Mouse (Mus musculus) frontal cortex, postnatal 25 days (tissue): ENCODE results near the gene Mup21.
"Not testable (repeated sequence)": the region's sequence is repeated elsewhere in the genome, so short reads cannot be mapped to it uniquely, and the experiment has no call there.

ENCODE experiments used
- DNase-seq, 2 experiments: peaks; one replicate each; pipeline ENCODE4 v3.0.0; 2022; ENCODE audit warnings: low spot score in 2 of 2

Gene Mup21

DNA sequence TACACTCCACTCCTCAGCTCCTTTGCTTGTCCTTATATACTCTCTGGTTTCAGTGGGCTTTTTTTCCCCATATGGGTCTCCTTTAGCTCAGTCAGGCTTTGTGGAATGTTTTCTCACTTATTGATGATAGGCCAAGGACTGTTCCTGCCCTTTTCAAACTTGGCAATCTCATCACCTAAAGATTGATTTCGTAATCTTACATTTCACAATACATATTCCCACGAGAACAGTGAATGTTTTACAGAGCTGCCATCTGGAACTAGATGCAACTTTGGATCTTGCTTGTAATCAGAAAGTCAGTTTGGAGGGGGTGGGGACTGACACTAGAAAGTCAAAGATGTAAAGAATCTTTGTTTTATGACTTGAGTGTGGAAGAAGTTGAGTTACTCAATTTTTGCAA, at the start of gene Mup21:
Gene Mup21 (minus strand): TSS at position 53 of the 400 bp plus-strand sequence.
- no peak for DNase-seq

DNA sequence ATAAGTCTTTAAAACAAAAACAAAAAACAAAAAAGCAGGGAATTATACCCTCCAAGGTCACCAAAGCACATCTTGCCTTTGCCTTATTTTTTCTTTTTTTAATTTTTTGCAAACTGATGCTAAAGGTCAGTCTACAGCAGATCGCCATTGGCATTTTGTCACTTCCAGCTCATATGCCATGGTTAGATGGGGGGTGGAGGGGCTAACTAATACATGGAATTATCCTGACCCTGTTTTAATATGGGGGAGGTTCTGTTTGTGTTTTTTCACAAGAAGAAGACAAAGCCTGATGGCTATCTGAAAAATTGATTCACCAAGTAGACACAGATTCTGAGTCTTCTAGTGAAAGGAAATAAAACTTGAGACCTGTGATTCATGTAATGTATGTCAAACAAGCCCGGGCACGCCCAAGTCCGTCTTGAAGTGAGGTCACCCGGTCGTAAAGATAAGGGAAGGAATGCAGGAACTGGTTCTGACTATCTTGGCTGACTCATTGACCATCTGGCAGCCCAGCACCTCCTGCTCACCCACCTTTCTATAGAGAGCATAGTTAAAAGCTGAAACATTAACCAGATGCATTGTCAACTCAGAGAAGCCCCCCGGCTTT, 49.4 kb upstream of the Mup21 start:
- no peak for DNase-seq

GRCm38 (mm10) chr4:62188778-62189177, 38.1 kb upstream of the Mup21 start:
- no peak for DNase-seq

DNA sequence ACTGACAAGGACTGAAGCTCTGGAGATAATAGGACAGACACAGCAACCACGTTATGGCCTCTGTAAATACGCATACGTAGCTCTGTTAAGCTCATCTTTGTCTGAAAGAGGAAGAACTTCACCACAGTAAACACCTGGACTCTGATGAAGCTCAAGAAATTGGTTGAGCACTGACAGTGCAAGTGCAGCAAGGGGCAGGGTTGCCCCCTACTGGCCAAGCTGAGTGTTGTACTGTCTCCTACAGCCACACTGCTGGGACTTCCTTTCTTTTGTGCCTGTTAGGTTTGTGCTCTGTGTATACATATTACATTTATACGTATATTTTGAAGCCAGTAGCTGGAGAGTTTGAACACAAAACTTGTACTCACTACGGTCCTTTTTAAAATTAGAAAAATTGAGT, 26.6 kb upstream of the Mup21 start:
- DNase-seq: no peak

DNA sequence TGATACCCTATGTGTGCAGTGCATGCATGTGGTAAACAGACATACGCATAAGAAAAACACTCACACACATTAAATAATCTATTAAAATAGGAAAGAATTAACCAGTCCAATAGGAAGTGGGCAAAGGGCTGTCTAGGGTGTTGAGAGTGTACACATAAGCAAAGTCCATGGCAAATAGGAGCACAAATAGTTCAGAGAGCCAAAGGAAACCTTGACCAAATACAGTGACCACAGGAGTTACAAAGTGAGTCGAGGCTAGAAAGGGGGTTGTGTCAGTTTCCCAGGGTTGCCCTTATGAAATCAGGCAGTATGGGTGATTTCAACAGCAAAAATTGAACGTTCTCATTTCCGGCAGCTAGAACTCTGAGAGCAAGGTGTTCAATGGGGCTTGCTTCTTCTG, 23.8 kb upstream of the Mup21 start:
- no peak for DNase-seq

DNA sequence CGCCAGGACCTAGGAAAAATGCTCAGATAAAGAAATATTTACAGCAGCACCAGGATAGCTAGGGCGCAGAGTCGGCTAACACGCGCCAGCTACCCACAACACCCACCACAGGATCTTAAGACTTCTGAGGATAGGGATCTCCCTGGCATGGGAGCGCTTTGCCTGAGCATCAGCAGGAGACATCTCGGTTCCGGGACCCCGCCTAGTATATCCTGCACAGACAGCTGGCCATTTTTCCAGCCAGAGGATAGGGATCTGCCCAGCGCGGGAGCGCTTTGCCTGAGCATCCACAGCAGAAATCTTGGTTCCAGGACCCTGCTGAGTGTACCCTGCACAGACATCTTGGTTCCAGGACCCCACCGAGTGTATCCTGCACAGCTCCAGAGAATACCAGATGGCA, 17.0 kb upstream of the Mup21 start:
- DNase-seq: not testable (repeated sequence)

GRCm38 (mm10) chr4:62158401-62158800, 7.7 kb upstream of the Mup21 start:
- no peak for DNase-seq

GRCm38 (mm10) chr4:62133706-62134105, 17.0 kb downstream of the Mup21 start:
- peak; percentile 11 to 25 for DNase-seq

DNA sequence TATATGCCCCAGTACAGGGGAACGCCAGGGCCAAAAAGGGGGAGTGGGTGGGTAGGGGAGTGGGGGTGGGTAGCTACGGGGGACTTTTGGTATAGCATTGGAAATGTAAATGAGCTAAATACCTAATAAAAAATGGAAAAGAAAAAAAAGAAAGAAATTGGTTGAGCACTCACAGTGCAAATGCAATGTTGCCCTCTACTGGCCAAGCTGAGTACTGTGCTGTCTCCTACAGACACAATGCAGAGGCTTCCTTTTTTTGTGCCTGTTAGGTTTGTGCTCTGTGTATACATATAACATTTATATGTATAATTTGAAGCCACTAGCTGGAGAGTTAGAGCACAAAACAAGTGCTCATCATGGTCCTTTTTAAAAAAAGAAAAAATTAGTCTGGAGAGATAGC, 47.3 kb downstream of the Mup21 start:
- DNase-seq: peak in 1 of 2 experiments; percentile 5
